Mouse (Mus musculus) embryonic fibroblast, embryonic 13.5 days (primary cell): ENCODE measurements around the gene Hist1h4f.

Experiments used
- CTCF ChIP-seq: IDR thresholded peaks from 2 replicates; pipeline ENCODE4 v1.5.1; 2011; ENCODE audit warnings: mild to moderate bottlenecking, control low read depth, low read length, moderate library complexity, borderline replicate concordance; ENCODE audit not compliant: insufficient read depth
- POLR2A ChIP-seq: IDR thresholded peaks from 2 replicates; pipeline ENCODE4 v1.6.1; 2011; ENCODE audit warnings: low read depth, mild to moderate bottlenecking, control low read depth, low read length, moderate library complexity

DNA sequence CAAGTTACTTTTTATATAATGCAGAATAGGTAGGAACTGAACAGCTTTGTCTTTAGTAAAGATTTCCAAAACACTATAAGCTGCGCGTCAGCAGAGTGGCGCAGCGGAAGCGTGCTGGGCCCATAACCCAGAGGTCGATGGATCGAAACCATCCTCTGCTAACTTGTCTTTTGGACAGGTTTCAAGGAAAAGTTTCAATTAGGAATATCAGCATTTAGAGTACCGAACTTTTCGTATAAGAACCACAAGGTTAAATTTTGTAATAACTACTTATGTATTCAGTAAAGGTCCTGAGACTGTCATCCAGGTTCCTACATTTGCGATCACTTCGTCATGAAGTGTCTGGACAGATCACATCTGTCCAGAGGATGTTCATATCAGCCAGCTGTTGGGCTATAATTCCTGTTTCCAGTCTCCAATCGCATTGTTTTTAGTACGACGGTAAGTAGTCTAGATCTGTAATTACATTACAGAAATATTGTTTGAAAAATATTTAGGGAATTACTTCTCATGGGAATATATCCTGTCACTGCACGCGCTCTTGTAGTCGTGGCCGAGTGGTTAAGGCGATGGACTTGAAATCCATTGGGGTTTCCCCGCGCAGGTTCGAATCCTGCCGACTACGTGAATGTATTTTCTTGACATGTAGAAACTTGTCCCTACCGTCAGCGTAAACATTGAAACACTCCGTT, 33.7 kb downstream of the Hist1h4f start:
- TF ChIP-seq CTCF (no peak), POLR2A (no peak)
